Mouse (Mus musculus) MEL (cell line): ENCODE data around the gene Ppfibp1. TPM values are rescaled to one million over a fixed set of nuclear protein-coding genes. Genes with fewer than 3 reads are reported as not detected.

Source experiments
- DNase-seq: peaks from one replicate; pipeline ENCODE4 v3.0.0; 2011; ENCODE audit warnings: low read depth, low spot score
- H3K27ac ChIP-seq: 2 replicates; pipeline ENCODE4 v1.5.1; 2012; ENCODE audit warnings: low read depth, mild to moderate bottlenecking, control low read depth, low read length, moderate library complexity; ENCODE audit not compliant: control insufficient read depth
- H3K27me3 ChIP-seq, 2 experiments: fragments of 150-350 bp in 1 of 2; sonication (generic) in 1 of 2; 2 replicates each; pipeline ENCODE4 v1.6.1; 2012; ENCODE audit warnings: low read length in 2 of 2, mild to moderate bottlenecking in 2 of 2, improper control_type of control experiment in 1 of 2, moderate library complexity in 1 of 2; ENCODE audit not compliant: insufficient read depth in 2 of 2, control insufficient read depth in 1 of 2
- H3K36me3 ChIP-seq, 2 experiments: 2 replicates each; pipeline ENCODE4 v1.6.1; 2012 to 2014; ENCODE audit warnings: low read length in 2 of 2, improper control_type of control experiment in 1 of 2, inconsistent platforms in 1 of 2, mild to moderate bottlenecking in 1 of 2; ENCODE audit not compliant: insufficient read depth in 2 of 2, control insufficient read depth in 1 of 2
- H3K4me1 ChIP-seq, 2 experiments: fragments of 150-350 bp in 1 of 2; sonication (generic) in 1 of 2; 2 replicates each; pipeline ENCODE4 v1.6.1; 2012; ENCODE audit warnings: low read length in 2 of 2, improper control_type of control experiment in 1 of 2, mild to moderate bottlenecking in 1 of 2; ENCODE audit not compliant: insufficient read depth in 2 of 2, control insufficient read depth in 1 of 2
- H3K4me3 ChIP-seq, 2 experiments: fragments of 150-350 bp in 1 of 2; sonication (generic) in 1 of 2; 2 replicates each; pipeline ENCODE4 v1.5.1; 2012; ENCODE audit warnings: low read depth in 2 of 2, low read length in 2 of 2, mild to moderate bottlenecking in 2 of 2, moderate library complexity in 2 of 2, control low read depth in 1 of 2, improper control_type of control experiment in 1 of 2; ENCODE audit not compliant: control insufficient read depth in 1 of 2, insufficient read depth in 1 of 2
- H3K79me2 ChIP-seq: 2 replicates; pipeline ENCODE4 v1.6.1; 2012; ENCODE audit warnings: mild to moderate bottlenecking, low read length, moderate library complexity; ENCODE audit not compliant: control insufficient read depth, poor library complexity, insufficient read depth
- H3K9ac ChIP-seq: 2 replicates; pipeline ENCODE4 v1.6.1; 2012; ENCODE audit warnings: low read depth, mild to moderate bottlenecking, control low read depth, low read length, moderate library complexity; ENCODE audit not compliant: control insufficient read depth, poor library complexity, severe bottlenecking
- H3K9me3 ChIP-seq: fragments of 150-350 bp; sonication (generic); replicated peaks from 2 replicates; pipeline ENCODE4 v1.6.1; 2012; ENCODE audit warnings: mild to moderate bottlenecking, low read length, improper control_type of control experiment, moderate library complexity; ENCODE audit not compliant: insufficient read depth
- BHLHE40 ChIP-seq: IDR thresholded peaks from 2 replicates; pipeline ENCODE4 v1.6.1; 2012; ENCODE audit warnings: low read depth, mild to moderate bottlenecking, inconsistent platforms, low read length, improper control_type of control experiment, borderline replicate concordance
- CTCF ChIP-seq, 3 experiments: IDR thresholded peaks in 2 of 3; conservative IDR thresholded peaks in 1 of 3; 2 replicates each; pipeline ENCODE4 v1.5.1; 2011 to 2012; ENCODE audit warnings: low read length in 3 of 3, low read depth in 2 of 3, mild to moderate bottlenecking in 2 of 3, improper control_type of control experiment in 1 of 3, inconsistent platforms in 1 of 3, mixed read lengths in 1 of 3, moderate library complexity in 1 of 3; ENCODE audit not compliant: control insufficient read depth in 1 of 3, insufficient read depth in 1 of 3, poor library complexity in 1 of 3, severe bottlenecking in 1 of 3
- EP300 ChIP-seq, 2 experiments: IDR thresholded peaks; 2 replicates each; pipeline ENCODE4 v1.6.1; 2011; ENCODE audit warnings: improper control_type of control experiment in 2 of 2, low read length in 2 of 2, low read depth in 1 of 2, mild to moderate bottlenecking in 1 of 2
- ETS1 ChIP-seq: IDR thresholded peaks from 2 replicates; pipeline ENCODE4 v1.6.1; 2012; ENCODE audit warnings: low read depth, mild to moderate bottlenecking, inconsistent platforms, low read length, improper control_type of control experiment, moderate library complexity
- GABPA ChIP-seq: IDR thresholded peaks from 2 replicates; pipeline ENCODE4 v1.6.1; 2012; ENCODE audit warnings: low read depth, mild to moderate bottlenecking, inconsistent platforms, low read length, improper control_type of control experiment, moderate library complexity
- MEF2A ChIP-seq: IDR thresholded peaks from 2 replicates; pipeline ENCODE4 v1.6.1; 2014; ENCODE audit warnings: low read depth, mild to moderate bottlenecking, inconsistent platforms, low read length, improper control_type of control experiment; ENCODE audit not compliant: poor library complexity, insufficient replicate concordance, severe bottlenecking; ENCODE audit errors: extremely low read depth
- POLR2A ChIP-seq, 2 experiments: IDR thresholded peaks; 2 replicates each; pipeline ENCODE4 v1.6.1; 2011 to 2012; ENCODE audit warnings: low read length in 2 of 2, mild to moderate bottlenecking in 2 of 2, control low read depth in 1 of 2, improper control_type of control experiment in 1 of 2, low read depth in 1 of 2, moderate library complexity in 1 of 2; ENCODE audit not compliant: control insufficient read depth in 1 of 2, insufficient read depth in 1 of 2, poor library complexity in 1 of 2
- RAD21 ChIP-seq: IDR thresholded peaks from 2 replicates; pipeline ENCODE4 v1.6.1; 2011; ENCODE audit warnings: mild to moderate bottlenecking, low read depth, low read length, improper control_type of control experiment
- RCOR1 ChIP-seq: IDR thresholded peaks from 2 replicates; pipeline ENCODE4 v1.6.1; 2012; ENCODE audit warnings: low read depth, mild to moderate bottlenecking, inconsistent platforms, low read length, improper control_type of control experiment
- SMC3 ChIP-seq: IDR thresholded peaks from 2 replicates; pipeline ENCODE4 v1.6.1; 2011; ENCODE audit warnings: low read depth, low read length, improper control_type of control experiment
- USF1 ChIP-seq: IDR thresholded peaks from 2 replicates; pipeline ENCODE4 v1.6.1; 2014; ENCODE audit warnings: low read depth, mild to moderate bottlenecking, inconsistent platforms, low read length, improper control_type of control experiment, moderate library complexity
- ZKSCAN1 ChIP-seq: IDR thresholded peaks from 2 replicates; pipeline ENCODE4 v1.6.1; 2012; ENCODE audit warnings: low read depth, mild to moderate bottlenecking, inconsistent platforms, low read length, improper control_type of control experiment, moderate library complexity
- polyA plus RNA-seq, 2 experiments: library from polyadenylated mRNA; stranded (reverse) in 1 of 2; unstranded in 1 of 2; fragments of >175 nt in 1 of 2; fragments of >200 nt in 1 of 2; gene quantifications; 2 replicates each; pipeline versions ENCODE4 v1.2.1 to v1.2.4; 2012; ENCODE audit warnings: low replicate concordance in 2 of 2, low read depth in 1 of 2; ENCODE audit not compliant: insufficient read length in 2 of 2, insufficient read depth in 1 of 2, missing spikeins in 1 of 2
- total RNA-seq: library from RNA; depleted of rRNA; stranded (reverse); fragments of 300-350 nt; gene quantifications from 2 replicates; pipeline ENCODE4 v1.2.3, GENCODE M21; 2012

The Ppfibp1 gene
- total and polyA plus RNA-seq, 3 experiments, result 12.2 to 14.6 TPM; not detected in 1

GRCm38 (mm10) chr6:146959908-146960680 is 71.8 kb downstream of the Ppfibp1 start:
- Histone ChIP-seq H3K9me3 (no peaks in the 10 kb centered on the region), H3K9ac (no peak overlapping the region), H3K4me3 (no peak overlapping the region), H3K4me1 (peaks cover 9 to 20% of the 10 kb centered on the region in 2 experiments), H3K79me2 (no peaks in the 10 kb centered on the region), H3K27ac (no peak overlapping the region), H3K27me3 (no peaks in the 10 kb centered on the region), H3K36me3 (peaks cover 0 to 15% of the 10 kb centered on the region in 2 experiments; a peak in 2 of 4 replicates)
- TF ChIP-seq ZKSCAN1 (no peak), EP300 (IDR thresholded peaks at IDR 0.05; ENCODE audit: low read depth in 1 of 2, low read length in 2 of 2) (no peak), GABPA (no peak), BHLHE40 (no peak), RAD21 (no peak), RCOR1 (no peak), CTCF (IDR thresholded peaks at IDR 0.05 in 2 of 3, conservative IDR thresholded peaks at IDR 0.05 in 1 of 3; ENCODE audit: control insufficient read depth in 1 of 3, insufficient read depth in 1 of 3, low read depth in 2 of 3, low read length in 3 of 3, poor library complexity in 1 of 3, severe bottlenecking in 1 of 3) (no peak)
- no peak for DNase-seq

GRCm38 (mm10) chr6:146960956-146961355 is 72.7 kb downstream of the Ppfibp1 start:
- Histone ChIP-seq H3K4me1 (peaks cover 7 to 15% of the 10 kb centered on the region in 2 experiments), H3K27me3 (no peaks in the 10 kb centered on the region), H3K9ac (no peak overlapping the region), H3K27ac (no peak overlapping the region), H3K79me2 (no peaks in the 10 kb centered on the region), H3K4me3 (no peak overlapping the region), H3K36me3 (peaks cover 0 to 9% of the 10 kb centered on the region in 2 experiments; a peak in 2 of 4 replicates), H3K9me3 (no peaks in the 10 kb centered on the region)
- TF ChIP-seq USF1 (no peak), GABPA (no peak), SMC3 (no peak), POLR2A (IDR thresholded peaks at IDR 0.05; ENCODE audit: control insufficient read depth in 1 of 2, insufficient read depth in 1 of 2, low read depth in 1 of 2, low read length in 2 of 2, poor library complexity in 1 of 2) (no peak), ETS1 (no peak), MEF2A (no peak)
- DNase-seq, result no peak
